Mouse (Mus musculus): Measurements from ENCODE around the gene Gm21760. TPM values are rescaled to one million over a fixed set of nuclear protein-coding genes. Genes with fewer than 3 reads are reported as not detected.

The Gm21760 gene
- not detected in 2 replicates for polyA plus RNA-seq (2012; ENCODE audit: low replicate concordance)

GRCm38 (mm10) chrY:80133479-80133878 lies at the start of gene Gm21760:
Gm21760 (plus strand) TSS chrY:80133779.

Measured in hematopoietic multipotent progenitor cell, adult 10-12 weeks (in vitro differentiated cells).